8 mouse cellular contexts compared by ENCODE assay signal in the genomic region with DNA sequence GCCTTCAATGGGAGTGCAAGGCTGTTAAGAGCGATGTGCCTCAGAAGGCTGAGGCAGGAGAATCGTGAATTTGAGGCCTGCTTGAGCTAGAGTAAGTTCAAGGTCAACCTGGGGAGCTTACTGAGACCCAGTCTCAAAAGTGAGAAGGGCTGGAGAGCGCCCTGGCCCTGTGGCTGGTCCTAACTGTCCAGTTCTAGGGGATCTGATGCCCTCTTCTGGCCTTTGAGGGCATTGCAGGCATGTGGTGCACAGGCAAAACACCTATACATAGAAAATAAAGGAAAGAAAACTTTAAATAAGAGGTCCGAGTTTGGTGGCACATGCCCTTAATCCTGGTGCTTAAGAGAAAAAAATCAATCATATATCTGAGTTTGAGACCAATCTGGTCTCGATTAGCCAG. TPM values are rescaled to one million over a fixed set of nuclear protein-coding genes. Genes with fewer than 3 reads are reported as not detected.
DNase-seq lines count a peak whose midpoint lies in the region; ATAC-seq and TF ChIP-seq lines count a peak whose summit lies in the region.

No protein-coding gene starts in this region.

- H3K36me3 ChIP-seq in MEL (ENCODE audit: control insufficient read depth in 1 of 2, insufficient read depth in 2 of 2, low read length in 2 of 2): no peaks in the 10 kb centered on the region
- no peaks in the 10 kb centered on the region for H3K36me3 ChIP-seq in hindbrain, embryonic 13.5 days

- TF ChIP-seq CTCF in MEL (IDR thresholded peaks at IDR 0.05 in 2 of 3, conservative IDR thresholded peaks at IDR 0.05 in 1 of 3; ENCODE audit: control insufficient read depth in 1 of 3, insufficient read depth in 1 of 3, low read depth in 2 of 3, low read length in 3 of 3, poor library complexity in 1 of 3, severe bottlenecking in 1 of 3): peak; percentile 79 to 90 (median 81)

- no peaks in the 10 kb centered on the region for H3K79me2 ChIP-seq in MEL (ENCODE audit: control insufficient read depth, insufficient read depth, low read length, poor library complexity)

- peak; percentile 14; the same call in 1 of the 2 replicates for ATAC-seq in frontal cortex, adult (ENCODE audit: low TSS enrichment)
- ATAC-seq in hindbrain, embryonic 13.5 days (ENCODE audit: low FRiP score): peak; percentile 33; the same call in 1 of the 2 replicates
- ATAC-seq in megakaryocyte progenitor cell, adult 5-6 weeks (replicated peaks; ENCODE audit: poor library complexity): peak; percentile 77

- no peak for TF ChIP-seq EP300 in MEL (IDR thresholded peaks at IDR 0.05; ENCODE audit: low read depth in 1 of 2, low read length in 2 of 2)

- no peaks in the 10 kb centered on the region for H3K9me3 ChIP-seq in MEL (replicated peaks; ENCODE audit: insufficient read depth, low read length)
- no peaks in the 10 kb centered on the region for H3K9me3 ChIP-seq in hindbrain, embryonic 13.5 days

- H3K27ac ChIP-seq in MEL (ENCODE audit: control insufficient read depth, low read depth, low read length): no peak overlapping the region
- H3K27ac ChIP-seq in hindbrain, embryonic 13.5 days: peak overlapping the region; percentile 73; the same call in 1 of the 2 replicates

- 30% methylated on average over 5 of the region's 5 CpGs for WGBS in hindbrain, embryonic 13.5 days

- TF ChIP-seq RAD21 in MEL (IDR thresholded peaks at IDR 0.05; ENCODE audit: low read depth, low read length): peak; percentile 65

- no peak overlapping the region for H3K4me3 ChIP-seq in MEL (ENCODE audit: control insufficient read depth in 1 of 2, insufficient read depth in 1 of 2, low read depth in 2 of 2, low read length in 2 of 2)
- no peak overlapping the region for H3K4me3 ChIP-seq in hindbrain, embryonic 13.5 days

- H3K4me1 ChIP-seq in MEL (ENCODE audit: control insufficient read depth in 1 of 2, insufficient read depth in 2 of 2, low read length in 2 of 2): no peaks in the 10 kb centered on the region
- H3K4me1 ChIP-seq in hindbrain, embryonic 13.5 days (replicated peaks): peaks cover 56% of the 10 kb centered on the region

- H3K27me3 ChIP-seq in MEL (ENCODE audit: control insufficient read depth in 1 of 2, insufficient read depth in 2 of 2, low read length in 2 of 2): no peaks in the 10 kb centered on the region
- H3K27me3 ChIP-seq in hindbrain, embryonic 13.5 days: peaks cover 52% of the 10 kb centered on the region

- H3K9ac ChIP-seq in MEL (ENCODE audit: control insufficient read depth, low read depth, low read length, poor library complexity, severe bottlenecking): no peak overlapping the region
- no peak overlapping the region for H3K9ac ChIP-seq in hindbrain, embryonic 13.5 days

- peak; percentile 65 for DNase-seq in MEL (ENCODE audit: low read depth, low spot score)
- peak; percentile 60 for DNase-seq in c-Kit-positive CD71-positive TER-119-negative erythroid progenitor cells, embryonic 14.5 days (ENCODE audit: low read depth)
- peak; percentile 77 to 81 for DNase-seq in layer of hippocampus, postnatal 36 days
- DNase-seq in right cerebral cortex, postnatal 36 days (ENCODE audit: low spot score in 2 of 2): peak; percentile 70 to 76
- peak; percentile 68 to 89 for DNase-seq in urinary bladder, postnatal 4 days (ENCODE audit: low spot score in 2 of 2)

- TF ChIP-seq POLR2A in MEL (IDR thresholded peaks at IDR 0.05; ENCODE audit: control insufficient read depth in 1 of 2, insufficient read depth in 1 of 2, low read depth in 1 of 2, low read length in 2 of 2, poor library complexity in 1 of 2): no peak

- H3K4me2 ChIP-seq in hindbrain, embryonic 13.5 days: no peak overlapping the region

TF ChIP-seq in MEL, 35 proteins besides CTCF, POLR2A, EP300 and RAD21:
- TF ChIP-seq SMC3 (IDR thresholded peaks at IDR 0.05; ENCODE audit: low read depth, low read length) (peak; percentile 75), MXI1 (IDR thresholded peaks at IDR 0.05; ENCODE audit: low read depth, low read length) (no peak), E2F4 (IDR thresholded peaks at IDR 0.05; ENCODE audit: borderline replicate concordance, low read depth, low read length) (no peak), MAZ (IDR thresholded peaks at IDR 0.05; ENCODE audit: low read depth, low read length) (no peak), POLR2AphosphoS2 (IDR thresholded peaks at IDR 0.05; ENCODE audit: low read length) (no peak), USF1 (IDR thresholded peaks at IDR 0.05; ENCODE audit: low read depth, low read length) (no peak), TBP (IDR thresholded peaks at IDR 0.05; ENCODE audit: low read depth, low read length) (no peak), ZC3H11A (IDR thresholded peaks at IDR 0.05; ENCODE audit: low read depth, low read length) (peak; percentile 61), TCF12 (IDR thresholded peaks at IDR 0.05; ENCODE audit: low read depth, low read length) (no peak)

RNA-seq across cellular contexts. Expression of gene Hip1r, which starts 19.4 kb away (rescaled TPM):
- 14.9 and 16.6 TPM in 2 replicates for total RNA-seq in MEL (2012; rRNA removed)
- 10 to 100 TPM in 1 of 2 experiments, not detected in 1; 31.6 TPM for polyA plus RNA-seq in MEL (2012; ENCODE audit: insufficient read depth in 1 of 2, insufficient read length in 2 of 2, low read depth in 1 of 2, low replicate concordance in 2 of 2, missing spikeins in 1 of 2)
- 21.4 and 25.5 TPM in 2 replicates for polyA plus RNA-seq in hindbrain, embryonic 13.5 days (2015; fragmentation: Nextera tagmentation; extraction: Ambion mirVana)
- total RNA-seq in layer of hippocampus, postnatal 36 days (2021): 10 to 100 TPM; 39.4 to 41.2 TPM
- 4.9 and 6.9 TPM in 2 replicates for total RNA-seq in megakaryocyte progenitor cell, adult 5-6 weeks (2015)
- total RNA-seq in megakaryocyte progenitor cell, adult 5-6 weeks (2017): 14.2 and 16.0 TPM in 2 replicates

RNA-seq across cellular contexts. Expression of gene Vps37b, which starts 39.3 kb away (rescaled TPM):
- total RNA-seq in MEL (2012; rRNA removed): 27.4 and 28.6 TPM in 2 replicates
- 10 to 100 TPM in 1 of 2 experiments, not detected in 1; 66.0 TPM for polyA plus RNA-seq in MEL (2012; ENCODE audit: insufficient read depth in 1 of 2, insufficient read length in 2 of 2, low read depth in 1 of 2, low replicate concordance in 2 of 2, missing spikeins in 1 of 2)
- polyA plus RNA-seq in hindbrain, embryonic 13.5 days (2015; fragmentation: Nextera tagmentation; extraction: Ambion mirVana): 79.3 and 84.7 TPM in 2 replicates
- total RNA-seq in layer of hippocampus, postnatal 36 days (2021): 10 to 100 TPM; 32.6 to 40.8 TPM
- 11.4 and 14.8 TPM in 2 replicates for total RNA-seq in megakaryocyte progenitor cell, adult 5-6 weeks (2015)
- 15.2 and 15.6 TPM in 2 replicates for total RNA-seq in megakaryocyte progenitor cell, adult 5-6 weeks (2017)

Comparison
In these comparisons a context has a peak if more than half of its experiments do, and no peak if none do; other contexts are left out.
1. ATAC-seq: peak in every context shown above with its lines; median percentile 77 in megakaryocyte progenitor cell, adult 5-6 weeks; 33 in hindbrain, embryonic 13.5 days; 14 in frontal cortex, adult.